ENCODE assay signal across 18 mouse cellular contexts in the genomic region with DNA sequence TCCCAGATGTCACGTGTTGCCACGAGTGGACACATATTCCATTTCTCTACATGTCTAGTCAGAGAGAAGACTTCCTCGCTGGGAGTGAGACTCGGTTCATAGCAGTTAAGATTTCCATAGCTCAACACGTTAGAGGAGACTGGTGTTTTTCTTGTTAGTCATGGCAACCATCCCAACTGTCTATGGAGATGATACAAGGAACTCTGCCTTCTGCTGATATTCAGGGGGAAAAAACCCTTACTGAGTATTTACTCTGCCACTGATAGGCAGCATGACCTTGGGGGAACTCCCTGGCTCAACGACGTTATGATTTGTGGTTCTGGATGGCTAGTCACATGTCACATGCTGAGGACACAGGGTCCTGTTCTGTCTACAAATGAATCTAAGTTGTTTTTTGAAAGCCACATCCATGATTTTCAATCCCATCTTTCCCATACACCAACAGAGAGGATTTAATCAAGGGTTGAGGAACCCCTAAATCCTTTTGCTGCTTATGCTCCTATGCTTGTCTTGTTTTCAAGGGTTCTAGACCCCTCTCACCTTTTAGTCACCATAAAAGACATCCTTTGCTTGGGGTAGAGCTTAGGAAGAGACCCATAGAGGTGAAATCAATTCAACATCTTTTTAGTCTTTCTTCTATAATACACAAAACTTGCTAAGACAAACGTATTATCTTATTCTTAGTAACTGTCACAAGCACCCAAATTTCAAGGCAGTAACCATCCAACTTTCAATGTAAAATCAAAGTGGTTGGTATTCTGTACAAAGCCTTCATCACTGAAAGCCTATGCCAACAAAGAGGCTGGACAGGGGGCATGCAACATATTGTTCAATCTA. TPM values are rescaled to one million over a fixed set of nuclear protein-coding genes. Genes with fewer than 3 reads are reported as not detected.
"Had no signal": no experiment of that assay in that cellular context is flagged by ENCODE, and none has a peak within 500 bp of the region (broad histone marks: within the 10 kb centered on the region; RNA-seq: fewer than 3 reads in every experiment).

No protein-coding gene starts in this region.

- H3K4me3 ChIP-seq: megakaryocyte, embryonic 14.5 days; midbrain, embryonic 13.5 days; midbrain, embryonic 15.5 days; myocyte; neural tube, embryonic 13.5 days; neural tube, embryonic 15.5 days had no signal

- H3K9ac ChIP-seq: lung, embryonic 14.5 days; midbrain, embryonic 13.5 days; midbrain, embryonic 15.5 days; neural tube, embryonic 13.5 days; neural tube, embryonic 15.5 days had no signal

- H3K9me3 ChIP-seq: megakaryocyte, embryonic 14.5 days; midbrain, embryonic 13.5 days; midbrain, embryonic 15.5 days; neural tube, embryonic 13.5 days; neural tube, embryonic 15.5 days had no signal

- H3K27ac ChIP-seq: macrophage; midbrain, embryonic 13.5 days; midbrain, embryonic 15.5 days; neural tube, embryonic 13.5 days; neural tube, embryonic 15.5 days had no signal

- ATAC-seq: midbrain, embryonic 13.5 days; midbrain, embryonic 15.5 days had no signal

- H3K4me2 ChIP-seq: lung, embryonic 14.5 days; midbrain, embryonic 11.5 days; midbrain, embryonic 13.5 days; midbrain, embryonic 15.5 days; neural tube, embryonic 13.5 days; neural tube, embryonic 15.5 days had no signal

- H3K4me1 ChIP-seq: megakaryocyte, embryonic 14.5 days; midbrain, embryonic 13.5 days; midbrain, embryonic 15.5 days; neural tube, embryonic 13.5 days; neural tube, embryonic 15.5 days had no signal

- DNase-seq: lung, adult 18-20 months; lung, embryonic 14.5 days; lung, postnatal 10 days; lung, postnatal 36 days; right cerebral cortex, postnatal 14 days; thymus, adult 18-20 months; thymus, postnatal 14 days; thymus, postnatal 36 days had no signal

- H3K36me3 ChIP-seq: midbrain, embryonic 13.5 days; midbrain, embryonic 15.5 days; neural tube, embryonic 13.5 days; neural tube, embryonic 15.5 days had no signal

- H3K27me3 ChIP-seq: megakaryocyte, embryonic 14.5 days; midbrain, embryonic 13.5 days; midbrain, embryonic 15.5 days; neural tube, embryonic 13.5 days; neural tube, embryonic 15.5 days had no signal

RNA-seq across cellular contexts. Expression of a gene that starts 50.2 kb away (rescaled TPM):
- total RNA-seq: midbrain, postnatal 0 days had no signal
- polyA plus RNA-seq: lung, embryonic 14.5 days; midbrain, embryonic 11.5 days; midbrain, embryonic 13.5 days; midbrain, embryonic 15.5 days; midbrain, postnatal 0 days; myocyte; neural tube, embryonic 11.5 days had no signal
